Mouse (Mus musculus): ENCODE measurements around the gene Ciapin1.
"Not testable (repeated sequence)": the region's sequence is repeated elsewhere in the genome, so short reads cannot be mapped to it uniquely, and the experiment has no call there.

DNA sequence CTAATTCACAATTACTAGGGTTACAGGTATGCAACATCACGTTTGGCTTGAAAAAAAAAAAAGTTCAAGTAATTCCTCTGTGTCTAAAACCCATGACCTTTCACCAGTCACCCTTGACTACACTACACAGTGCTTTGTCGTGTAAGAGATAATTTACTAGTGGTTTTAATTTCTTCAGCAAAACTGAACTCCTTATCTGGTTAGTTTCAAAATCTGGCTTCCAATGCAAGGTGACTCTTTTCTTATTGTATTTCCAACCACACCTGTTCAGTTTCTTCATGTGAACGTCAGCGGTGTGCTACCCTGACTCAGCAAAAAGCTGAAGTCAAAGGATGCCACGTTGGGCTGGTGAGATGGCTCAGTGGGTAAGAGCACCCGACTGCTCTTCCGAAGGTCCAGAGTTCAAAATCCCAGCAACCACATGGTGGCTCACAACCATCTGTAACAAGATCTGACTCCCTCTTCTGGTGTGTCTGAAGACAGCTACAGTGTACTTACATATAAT lies 4.2 kb downstream of the Ciapin1 start:
- TF ChIP-seq GATA1, TAL1 (IDR thresholded peaks at IDR 0.05; ENCODE audit: low read length): not testable (repeated sequence)

Data from erythroblast, embryonic 14.5 days (primary cell).